Mouse (Mus musculus) embryonic facial prominence, embryonic 11.5 days (tissue): ENCODE data around the gene Sos2. TPM values are rescaled to one million over a fixed set of nuclear protein-coding genes. Genes with fewer than 3 reads are reported as not detected.
A peak's percentile ranks its signal among the peaks of the same experiment; 100 is the strongest.

ENCODE experiments used
- ATAC-seq: fragments of 200-750 bp; cut with Nextera tagmentation; replicated peaks from 2 replicates; pipeline ENCODE4 v1.8.0; 2017; ENCODE audit warnings: low read depth; ENCODE audit not compliant: insufficient number of reproducible peaks, low FRiP score, low TSS enrichment
- DNase-seq: peaks from one replicate; pipeline ENCODE4 v3.0.0-alpha.2; 2015; ENCODE audit warnings: low spot score
- H3K27ac ChIP-seq: fragments of 300-500 bp; sonication (generic); replicated peaks from 2 replicates; pipeline ENCODE4 v1.5.1; 2014; ENCODE audit warnings: mild to moderate bottlenecking, low read depth, low read length, control low read depth
- H3K27me3 ChIP-seq: fragments of 300-500 bp; sonication (generic); 2 replicates; pipeline ENCODE4 v1.6.1; 2014; ENCODE audit warnings: mild to moderate bottlenecking, low read length, moderate library complexity, mixed read lengths; ENCODE audit not compliant: control insufficient read depth, insufficient read depth
- H3K36me3 ChIP-seq: fragments of 300-500 bp; sonication (generic); replicated peaks from 2 replicates; pipeline ENCODE4 v1.6.1; 2014; ENCODE audit warnings: low read depth, mild to moderate bottlenecking, low read length, moderate library complexity, mixed read lengths; ENCODE audit not compliant: control insufficient read depth, insufficient read depth
- H3K4me1 ChIP-seq: fragments of 300-500 bp; sonication (generic); 2 replicates; pipeline ENCODE4 v1.6.1; 2014; ENCODE audit warnings: low read length, mixed read lengths; ENCODE audit not compliant: control insufficient read depth, insufficient read depth
- H3K4me2 ChIP-seq: fragments of 300-500 bp; sonication (generic); 2 replicates; pipeline ENCODE4 v1.6.1; 2014; ENCODE audit warnings: low read depth, mild to moderate bottlenecking, control low read depth, low read length, moderate library complexity
- H3K4me3 ChIP-seq: fragments of 300-500 bp; sonication (generic); 2 replicates; pipeline ENCODE4 v1.5.1; 2014; ENCODE audit warnings: low read depth, low read length, control low read depth
- H3K9ac ChIP-seq: fragments of 300-500 bp; sonication (generic); replicated peaks from 2 replicates; pipeline ENCODE4 v1.6.1; 2014; ENCODE audit warnings: mild to moderate bottlenecking, control low read depth, low read length
- H3K9me3 ChIP-seq: fragments of 300-500 bp; sonication (generic); replicated peaks from 2 replicates; pipeline ENCODE4 v1.6.1; 2016; ENCODE audit warnings: mild to moderate bottlenecking, low read length, inconsistent platforms, mixed read lengths; ENCODE audit not compliant: control insufficient read depth
- WGBS: fragments of 180-500 bp; shearing (Covaris S2); extraction: QIAGEN DNeasy Blood & Tissue Kit; methylation state at CpG from one replicate; pipeline ENCODE4 v1.1.7; 2014; 5-methylcytosine and 5-hydroxymethylcytosine counted together
- polyA plus RNA-seq: library from polyadenylated mRNA; unstranded; fragments of >200 nt; fragmentation: Nextera tagmentation; extraction: Ambion mirVana; gene quantifications from 2 replicates; pipeline ENCODE4 v1.2.1, GENCODE M21; 2014

The Sos2 gene
- 11.3 and 13.1 TPM in 2 replicates for polyA plus RNA-seq

DNA sequence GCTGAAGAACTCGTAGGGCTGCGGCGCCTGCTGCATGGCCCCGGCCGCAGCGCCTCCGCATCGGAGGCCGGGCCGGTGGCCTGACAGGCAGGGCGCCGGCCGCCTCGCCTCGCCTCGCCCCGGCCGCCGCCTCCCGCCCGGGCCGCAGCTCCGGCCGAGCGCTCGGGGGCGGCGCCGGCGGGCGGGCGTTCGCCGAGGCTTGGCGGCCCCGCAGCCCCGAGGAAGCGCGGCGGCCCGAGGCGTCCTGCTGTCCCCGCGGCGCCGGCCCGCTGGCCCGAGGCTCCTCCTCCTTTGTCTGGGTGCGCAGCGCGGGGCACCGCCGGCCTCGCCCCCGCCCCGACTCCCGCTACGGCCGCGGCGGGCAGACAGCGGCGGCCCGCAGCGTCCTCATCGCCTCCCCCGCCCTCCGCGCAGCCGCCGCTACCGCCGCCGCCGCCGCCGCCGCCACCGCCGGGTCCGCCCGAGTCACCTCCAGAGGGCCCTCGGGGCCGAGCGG, at the start of gene Sos2:
Sos2 (minus strand) TSS at position 287 of the 496 bp plus-strand sequence.
- H3K9me3 ChIP-seq: no peaks in the 10 kb centered on the region
- H3K27me3 ChIP-seq: no peaks in the 10 kb centered on the region
- DNase-seq (peak; percentile 68), ATAC-seq (peak; percentile 78)
- peak within 1 kb of the TSS; percentile 71 for H3K4me2 ChIP-seq
- H3K27ac ChIP-seq: peak within 1 kb of the TSS; percentile 91
- no peaks in the 10 kb centered on the region for H3K4me1 ChIP-seq
- no peaks in the 10 kb centered on the region for H3K36me3 ChIP-seq
- peak within 1 kb of the TSS; percentile 98 for H3K9ac ChIP-seq
- peak within 1 kb of the TSS; percentile 94 for H3K4me3 ChIP-seq
- WGBS: 0% methylated on average over 32 of the region's 85 CpGs

DNA sequence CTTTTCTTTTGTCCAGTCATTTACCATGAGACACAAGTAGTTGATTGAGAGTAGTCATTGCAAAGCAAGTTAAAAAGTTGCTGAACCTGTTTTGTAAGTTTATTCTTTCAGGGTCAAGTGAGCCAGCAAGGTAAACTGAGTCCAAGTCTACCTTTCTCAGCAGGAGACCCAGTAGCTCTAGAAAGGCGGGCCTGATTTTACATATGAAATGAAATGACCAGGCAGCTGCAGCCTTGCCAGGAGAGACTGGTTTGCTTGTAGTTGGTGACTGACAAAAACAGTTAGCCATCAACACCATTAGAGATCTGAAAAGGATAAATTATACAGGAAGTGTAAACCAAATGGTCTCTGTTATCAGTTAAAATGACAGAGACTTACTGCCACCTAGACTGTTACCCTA, 48.7 kb upstream of the Sos2 start:
- Histone ChIP-seq H3K9me3 (no peaks in the 10 kb centered on the region), H3K27ac (no peak overlapping the region), H3K4me2 (no peak overlapping the region), H3K9ac (no peak overlapping the region), H3K27me3 (no peaks in the 10 kb centered on the region), H3K36me3 (no peaks in the 10 kb centered on the region), H3K4me3 (no peak overlapping the region), H3K4me1 (no peaks in the 10 kb centered on the region)
- WGBS: 68% methylated on average over 1 of the region's 1 CpGs
- ATAC-seq (no peak), DNase-seq (no peak)

DNA sequence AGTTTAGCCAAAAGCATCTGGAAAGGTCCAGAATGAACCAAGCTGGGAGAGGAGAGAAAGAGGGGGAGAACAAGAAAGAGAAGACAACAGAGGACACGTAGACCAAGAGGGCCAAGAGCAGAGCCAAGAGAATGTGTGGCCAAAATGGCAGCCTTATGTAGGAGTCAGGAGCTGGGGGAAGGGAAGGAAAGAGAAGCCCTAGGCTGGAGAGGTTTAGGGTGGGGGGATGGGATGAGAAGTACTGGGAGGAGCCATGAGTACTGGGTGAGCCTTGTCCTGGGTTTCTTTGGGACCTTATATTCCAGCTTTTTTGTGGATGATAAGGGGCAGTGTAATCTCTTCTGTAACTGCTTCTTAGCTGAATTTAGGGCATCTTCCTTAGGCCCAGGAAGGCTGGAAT, 47.6 kb upstream of the Sos2 start:
- ATAC-seq (no peak), DNase-seq (no peak)
- Histone ChIP-seq H3K4me3 (no peak overlapping the region), H3K9me3 (no peaks in the 10 kb centered on the region), H3K27ac (no peak overlapping the region), H3K4me2 (no peak overlapping the region), H3K36me3 (no peaks in the 10 kb centered on the region), H3K27me3 (no peaks in the 10 kb centered on the region), H3K4me1 (no peaks in the 10 kb centered on the region), H3K9ac (no peak overlapping the region)
- 84% methylated on average over 1 of the region's 1 CpGs for WGBS

DNA sequence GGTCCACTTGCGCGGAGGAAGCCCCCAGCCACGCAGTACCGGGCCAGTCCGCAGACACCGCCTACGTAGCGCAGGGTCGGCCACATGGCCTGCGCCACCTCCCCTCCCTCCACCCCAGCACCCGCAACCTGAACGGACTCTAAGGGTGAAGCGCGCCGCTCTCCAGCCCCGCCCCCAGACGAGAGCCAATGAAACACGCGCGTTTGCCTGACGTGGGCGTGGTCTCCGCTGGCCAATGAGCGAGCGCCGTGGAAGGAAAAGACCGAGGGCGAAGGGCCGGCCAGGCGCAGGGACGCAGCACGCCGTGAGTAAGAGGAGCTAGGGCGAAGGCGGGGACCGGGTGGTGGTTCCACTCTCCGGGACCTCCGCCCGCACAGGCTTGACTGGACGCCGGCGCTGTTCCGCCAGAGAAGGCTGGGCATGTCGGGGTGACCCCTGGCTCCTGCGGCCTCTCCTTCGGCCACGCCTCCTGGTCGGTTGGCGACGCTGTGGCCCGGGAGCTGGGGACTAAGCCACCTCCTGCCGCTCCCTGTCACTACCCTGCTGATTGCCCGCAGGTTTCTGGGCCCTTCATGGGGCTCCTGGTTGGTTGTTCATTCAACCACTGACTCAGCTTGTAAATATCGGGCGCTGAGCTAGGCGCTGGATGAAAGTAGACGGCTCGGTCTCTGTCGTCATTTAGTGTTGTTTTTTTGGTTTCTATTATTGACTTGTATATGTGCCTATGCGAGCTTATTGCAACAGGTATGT, 43.2 kb upstream of the Sos2 start, which contains the start of the genes L2hgdh and Atp5s:
L2hgdh (minus strand) TSS at position 163 of the 750 bp plus-strand sequence.
Atp5s (plus strand) TSS at position 240 of the 750 bp plus-strand sequence.
- 0 out of 2 replicates have a peak within 1 kb of the TSS, but pooled peaks have one; percentile 2 for H3K27ac ChIP-seq
- H3K4me1 ChIP-seq: no peaks in the 10 kb centered on the region
- peak within 1 kb of the TSS; percentile 69 for H3K4me3 ChIP-seq
- no peaks in the 10 kb centered on the region for H3K9me3 ChIP-seq
- ATAC-seq: peak; percentile 98
- peak within 1 kb of the TSS; percentile 79 for H3K4me2 ChIP-seq
- DNase-seq: peak; percentile 98
- no peaks in the 10 kb centered on the region for H3K27me3 ChIP-seq
- H3K9ac ChIP-seq: peak within 1 kb of the TSS; percentile 55
- WGBS: under 1% methylated on average over 60 of the region's 60 CpGs
- H3K36me3 ChIP-seq: no peaks in the 10 kb centered on the region

DNA sequence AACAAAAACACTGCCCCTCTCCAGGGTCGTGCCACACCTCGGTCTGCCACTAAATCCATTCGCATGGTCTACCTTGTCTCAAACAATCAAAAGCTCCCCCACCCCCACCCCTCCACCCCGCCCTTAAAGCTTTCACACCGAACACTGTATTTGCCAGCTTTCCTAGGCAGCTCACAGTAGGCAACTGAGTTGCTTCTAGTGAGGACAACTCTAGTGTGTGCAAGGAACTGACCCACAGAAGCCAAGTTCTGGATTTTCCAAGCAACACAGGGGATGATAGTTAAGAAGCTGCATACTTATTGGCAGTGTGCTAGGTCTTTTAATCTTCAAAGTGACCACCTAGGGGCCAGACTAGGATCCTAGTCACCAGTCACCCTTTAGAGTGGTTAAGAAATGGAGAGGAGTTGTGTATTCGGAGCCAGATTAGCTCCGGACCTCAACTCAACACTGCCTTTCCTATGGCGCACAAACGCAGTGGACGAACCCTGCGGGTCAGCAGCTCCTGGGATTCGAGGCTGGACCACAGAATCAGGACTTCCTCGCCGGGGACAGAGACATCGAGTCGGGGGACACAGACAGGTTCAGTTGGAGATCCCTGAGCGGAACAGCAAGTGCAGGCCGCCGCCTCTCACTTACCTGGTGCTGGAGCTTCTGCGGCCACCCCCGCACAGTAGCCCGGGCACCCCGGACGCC, 42.5 kb upstream of the Sos2 start:
- ATAC-seq (0 out of 2 replicates have a peak, but pooled peaks have one; percentile 3), DNase-seq (peak; percentile 6)
- no peaks in the 10 kb centered on the region for H3K27me3 ChIP-seq
- no peaks in the 10 kb centered on the region for H3K4me1 ChIP-seq
- peak overlapping the region; percentile 55 for H3K9ac ChIP-seq
- H3K4me3 ChIP-seq: peak overlapping the region; percentile 69
- peaks cover 4% of the 10 kb centered on the region; the same call in 1 of the 2 replicates for H3K9me3 ChIP-seq
- peak overlapping the region; percentile 79 for H3K4me2 ChIP-seq
- WGBS: 3% methylated on average over 24 of the region's 24 CpGs
- H3K36me3 ChIP-seq: peaks cover 4% of the 10 kb centered on the region
- H3K27ac ChIP-seq: no peak overlapping the region

DNA sequence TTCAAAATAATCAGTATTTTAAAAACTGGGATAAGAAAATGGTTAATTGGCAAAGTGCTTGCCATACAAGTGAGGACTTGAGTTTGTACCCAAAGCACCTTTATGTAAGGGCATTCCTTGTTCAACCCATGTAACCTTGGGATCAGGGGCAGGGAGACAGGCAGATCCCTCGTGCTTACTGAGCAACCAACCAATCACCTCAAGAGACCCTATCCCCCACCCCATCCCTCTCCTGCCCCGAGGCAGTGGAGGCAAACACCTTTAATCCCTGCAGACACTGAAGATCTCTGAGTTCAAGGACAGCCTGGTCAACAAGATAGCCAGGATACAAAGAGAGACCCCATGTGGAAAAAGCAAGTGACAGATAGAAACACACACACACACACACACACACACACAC, 41.7 kb upstream of the Sos2 start:
- no peak overlapping the region for H3K9ac ChIP-seq
- DNase-seq: no peak
- H3K9me3 ChIP-seq: peaks cover 4% of the 10 kb centered on the region; the same call in 1 of the 2 replicates
- peak overlapping the region; percentile 79; the same call in 1 of the 2 replicates for H3K4me2 ChIP-seq
- 60% methylated on average over 2 of the region's 2 CpGs for WGBS
- H3K36me3 ChIP-seq: peaks cover 4% of the 10 kb centered on the region
- H3K4me1 ChIP-seq: no peaks in the 10 kb centered on the region
- no peak for ATAC-seq
- H3K27me3 ChIP-seq: no peaks in the 10 kb centered on the region
- H3K27ac ChIP-seq: no peak overlapping the region
- H3K4me3 ChIP-seq: no peak overlapping the region

DNA sequence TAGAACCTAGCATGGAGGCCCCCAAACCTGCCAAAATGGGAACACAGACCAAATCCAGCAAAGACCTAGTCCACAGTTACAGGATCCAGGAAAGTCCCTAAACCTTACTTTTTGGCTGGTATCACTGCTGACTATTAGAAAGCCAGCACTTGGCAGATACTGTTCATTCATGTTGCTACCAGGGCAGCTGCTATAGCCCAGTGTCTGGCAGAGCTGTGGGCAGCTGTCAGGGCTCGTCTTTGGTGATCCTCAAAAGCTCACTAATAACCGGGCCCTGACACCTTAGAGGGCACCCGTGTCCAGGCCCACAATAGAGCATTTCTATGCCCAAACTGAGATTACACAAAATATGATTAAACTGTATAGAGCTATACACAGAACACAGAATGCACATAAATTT, 41.2 kb upstream of the Sos2 start:
- H3K27me3 ChIP-seq: no peaks in the 10 kb centered on the region
- peaks cover 4% of the 10 kb centered on the region; the same call in 1 of the 2 replicates for H3K9me3 ChIP-seq
- ATAC-seq (no peak), DNase-seq (no peak)
- H3K4me2 ChIP-seq: no peak overlapping the region
- WGBS: 92% methylated on average over 3 of the region's 3 CpGs
- H3K27ac ChIP-seq: no peak overlapping the region
- H3K4me3 ChIP-seq: no peak overlapping the region
- no peak overlapping the region for H3K9ac ChIP-seq
- H3K36me3 ChIP-seq: peaks cover 4% of the 10 kb centered on the region
- H3K4me1 ChIP-seq: no peaks in the 10 kb centered on the region

DNA sequence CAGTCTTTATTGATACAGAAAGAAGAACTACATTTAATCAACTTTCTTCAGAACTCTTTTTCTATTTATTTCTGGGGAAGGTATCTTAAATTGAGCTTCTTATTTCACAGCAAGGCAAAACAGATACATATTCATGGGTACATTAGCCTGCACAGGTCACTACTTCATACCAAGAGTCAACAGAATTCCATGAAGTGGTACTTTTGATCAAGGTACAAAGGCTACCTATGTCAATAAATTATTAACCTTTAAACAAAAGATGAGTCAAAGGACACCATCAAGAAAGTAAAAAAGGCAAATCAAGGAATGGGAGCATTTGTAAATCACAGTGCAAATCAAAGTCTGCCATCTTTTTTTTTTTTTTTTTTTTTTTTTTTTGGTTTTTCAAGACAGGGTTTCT, 32.0 kb upstream of the Sos2 start:
- Histone ChIP-seq H3K9me3 (no peaks in the 10 kb centered on the region), H3K27me3 (no peaks in the 10 kb centered on the region), H3K4me1 (no peaks in the 10 kb centered on the region), H3K4me3 (no peak overlapping the region), H3K9ac (no peak overlapping the region), H3K27ac (no peak overlapping the region), H3K4me2 (no peak overlapping the region), H3K36me3 (no peaks in the 10 kb centered on the region)
- DNase-seq (no peak), ATAC-seq (no peak)
